Mouse (Mus musculus) midbrain, postnatal 0 days (tissue): ENCODE data around the gene Cd70. TPM values are rescaled to one million over a fixed set of nuclear protein-coding genes. Genes with fewer than 3 reads are reported as not detected.
"Not testable (repeated sequence)": the region's sequence is repeated elsewhere in the genome, so short reads cannot be mapped to it uniquely, and the experiment has no call there.

Experiments
- ATAC-seq: fragments of 200-750 bp; cut with Nextera tagmentation; 2 replicates; pipeline ENCODE4 v1.8.0; 2017; ENCODE audit warnings: moderate number of reproducible peaks, mild to moderate bottlenecking, moderate TSS enrichment, moderate library complexity; ENCODE audit not compliant: low FRiP score
- DNase-seq: peaks from one replicate; pipeline ENCODE4 v3.0.0-alpha.2; 2015; ENCODE audit warnings: low spot score
- H3K27ac ChIP-seq: fragments of 300-500 bp; sonication (generic); 2 replicates; pipeline ENCODE4 v1.5.1; 2014; ENCODE audit warnings: low read depth, mild to moderate bottlenecking, low read length, mixed read lengths
- H3K27me3 ChIP-seq: fragments of 300-500 bp; sonication (generic); 2 replicates; pipeline ENCODE4 v1.6.1; 2014; ENCODE audit warnings: low read length, control low read depth, mixed read lengths; ENCODE audit not compliant: insufficient read depth
- H3K36me3 ChIP-seq: fragments of 300-500 bp; sonication (generic); 2 replicates; pipeline ENCODE4 v1.6.1; 2014; ENCODE audit warnings: low read length, control low read depth, mixed read lengths; ENCODE audit not compliant: insufficient read depth
- H3K4me1 ChIP-seq: fragments of 300-500 bp; sonication (generic); 2 replicates; pipeline ENCODE4 v1.6.1; 2014; ENCODE audit warnings: mild to moderate bottlenecking, control low read depth, antibody characterized with exemption, low read length, mixed read lengths; ENCODE audit not compliant: insufficient read depth
- H3K4me2 ChIP-seq: fragments of 300-500 bp; sonication (generic); 2 replicates; pipeline ENCODE4 v1.6.1; 2014; ENCODE audit warnings: low read depth, mild to moderate bottlenecking, low read length, mixed read lengths; ENCODE audit not compliant: poor library complexity, severe bottlenecking
- H3K4me3 ChIP-seq: fragments of 300-500 bp; sonication (generic); 2 replicates; pipeline ENCODE4 v1.5.1; 2014; ENCODE audit warnings: low read depth, mild to moderate bottlenecking, low read length, moderate library complexity
- H3K9ac ChIP-seq: fragments of 300-500 bp; sonication (generic); replicated peaks from 2 replicates; pipeline ENCODE4 v1.6.1; 2014; ENCODE audit warnings: mild to moderate bottlenecking, low read length, moderate library complexity, mixed read lengths; ENCODE audit not compliant: poor library complexity, severe bottlenecking
- H3K9me3 ChIP-seq: fragments of 300-500 bp; sonication (generic); 2 replicates; pipeline ENCODE4 v1.6.1; 2016; ENCODE audit warnings: low read length, control low read depth
- CTCF ChIP-seq: IDR thresholded peaks from 2 replicates; pipeline ENCODE4 v1.5.1; 2016; ENCODE audit warnings: antibody characterized with exemption, mild to moderate bottlenecking
- WGBS: fragments of 180-500 bp; shearing (Covaris S2); extraction: QIAGEN DNeasy Blood & Tissue Kit; methylation state at CpG from one replicate; pipeline ENCODE4 v1.1.7; 2014; 5-methylcytosine and 5-hydroxymethylcytosine counted together
- polyA plus RNA-seq: library from polyadenylated mRNA; unstranded; fragments of >200 nt; fragmentation: Nextera tagmentation; extraction: Ambion mirVana; gene quantifications from 2 replicates; pipeline ENCODE4 v1.2.1, GENCODE M21; 2015
- total RNA-seq: library from RNA; depleted of rRNA; stranded (reverse); fragments of >200 nt; gene quantifications from 2 replicates; pipeline ENCODE4 v1.2.3, GENCODE M21; 2014

Cd70 gene
- total and polyA plus RNA-seq, 2 experiments from 2014 or later, result 0.82 to 1.2 TPM

- no peaks in the 10 kb centered on the region for H3K36me3 ChIP-seq
- no peak overlapping the region for H3K4me2 ChIP-seq
- H3K4me1 ChIP-seq, result no peaks in the 10 kb centered on the region
- no peak overlapping the region for H3K27ac ChIP-seq
- no peaks in the 10 kb centered on the region for H3K9me3 ChIP-seq
- 0 out of 2 replicates have a peak, but pooled peaks cover 4% of the 10 kb centered on the region for H3K27me3 ChIP-seq
- H3K4me3 ChIP-seq, result no peak overlapping the region
- DNase-seq, result no peak
- no peak overlapping the region for H3K9ac ChIP-seq
- ATAC-seq, result no peak
- no peak for TF ChIP-seq CTCF
- 63% methylated on average over 1 of the region's 1 CpGs for WGBS
Observed at GRCm38 (mm10) chr17:57145115-57145514, 4.5 kb downstream of the Cd70 start.

- H3K36me3 ChIP-seq, result no peaks in the 10 kb centered on the region
- H3K4me2 ChIP-seq, result no peak overlapping the region
- no peaks in the 10 kb centered on the region for H3K4me1 ChIP-seq
- DNase-seq (no peak), ATAC-seq (no peak)
- no peak overlapping the region for H3K9ac ChIP-seq
- WGBS, result 85% methylated on average over 3 of the region's 3 CpGs
- H3K27me3 ChIP-seq, result no peaks in the 10 kb centered on the region
- TF ChIP-seq CTCF, result no peak
- no peak overlapping the region for H3K4me3 ChIP-seq
- H3K27ac ChIP-seq, result no peak overlapping the region
- H3K9me3 ChIP-seq, result no peaks in the 10 kb centered on the region
Observed at GRCm38 (mm10) chr17:57143704-57144103, 5.9 kb downstream of the Cd70 start.

GRCm38 (mm10) chr17:57139708-57140107 lies 9.9 kb downstream of the Cd70 start:
- no peaks in the 10 kb centered on the region for H3K4me1 ChIP-seq
- no peak for DNase-seq
- H3K27me3 ChIP-seq, result no peaks in the 10 kb centered on the region
- WGBS, result 96% methylated on average over 3 of the region's 3 CpGs
- no peaks in the 10 kb centered on the region for H3K9me3 ChIP-seq
- H3K4me2 ChIP-seq, result no peak overlapping the region
- no peak overlapping the region for H3K9ac ChIP-seq
- H3K4me3 ChIP-seq, result no peak overlapping the region
- TF ChIP-seq CTCF, result no peak
- no peak overlapping the region for H3K27ac ChIP-seq
- no peaks in the 10 kb centered on the region for H3K36me3 ChIP-seq
- no peak for ATAC-seq

- Histone ChIP-seq H3K36me3 (no peaks in the 10 kb centered on the region), H3K4me3 (no peak overlapping the region), H3K9me3 (no peaks in the 10 kb centered on the region), H3K4me2 (no peak overlapping the region), H3K4me1 (no peaks in the 10 kb centered on the region), H3K27ac (no peak overlapping the region), H3K9ac (no peak overlapping the region), H3K27me3 (no peaks in the 10 kb centered on the region)
- DNase-seq (no peak), ATAC-seq (no peak)
- no peak for TF ChIP-seq CTCF
- 74% methylated on average over 4 of the region's 4 CpGs for WGBS
Observed at GRCm38 (mm10) chr17:57138676-57139075, 10.9 kb downstream of the Cd70 start.

GRCm38 (mm10) chr17:57135635-57136034 lies 13.9 kb downstream of the Cd70 start:
- TF ChIP-seq CTCF, result no peak
- no peak overlapping the region for H3K4me2 ChIP-seq
- no peaks in the 10 kb centered on the region for H3K9me3 ChIP-seq
- 78% methylated on average over 3 of the region's 3 CpGs for WGBS
- no peak overlapping the region for H3K4me3 ChIP-seq
- ATAC-seq (no peak), DNase-seq (no peak)
- H3K9ac ChIP-seq, result no peak overlapping the region
- H3K36me3 ChIP-seq, result no peaks in the 10 kb centered on the region
- no peaks in the 10 kb centered on the region for H3K4me1 ChIP-seq
- no peaks in the 10 kb centered on the region for H3K27me3 ChIP-seq
- no peak overlapping the region for H3K27ac ChIP-seq

GRCm38 (mm10) chr17:57134693-57135092 lies 14.9 kb downstream of the Cd70 start:
- TF ChIP-seq CTCF, result no peak
- Histone ChIP-seq H3K9me3 (no peaks in the 10 kb centered on the region), H3K36me3 (no peaks in the 10 kb centered on the region), H3K4me3 (no peak overlapping the region), H3K27ac (no peak overlapping the region), H3K4me2 (no peak overlapping the region), H3K4me1 (no peaks in the 10 kb centered on the region), H3K9ac (no peak overlapping the region), H3K27me3 (no peaks in the 10 kb centered on the region)
- DNase-seq (no peak), ATAC-seq (no peak)
- 88% methylated on average over 2 of the region's 2 CpGs for WGBS

- not testable (repeated sequence) for ATAC-seq, H3K4me2 ChIP-seq, DNase-seq, H3K27ac ChIP-seq, H3K27me3 ChIP-seq, H3K9me3 ChIP-seq, H3K36me3 ChIP-seq, H3K4me1 ChIP-seq, H3K4me3 ChIP-seq, H3K9ac ChIP-seq
- 33% methylated on average over 3 of the region's 3 CpGs for WGBS
Observed at GRCm38 (mm10) chr17:57134021-57134420, 15.6 kb downstream of the Cd70 start.
